9 mouse cellular contexts compared by ENCODE assay signal in the genomic region with DNA sequence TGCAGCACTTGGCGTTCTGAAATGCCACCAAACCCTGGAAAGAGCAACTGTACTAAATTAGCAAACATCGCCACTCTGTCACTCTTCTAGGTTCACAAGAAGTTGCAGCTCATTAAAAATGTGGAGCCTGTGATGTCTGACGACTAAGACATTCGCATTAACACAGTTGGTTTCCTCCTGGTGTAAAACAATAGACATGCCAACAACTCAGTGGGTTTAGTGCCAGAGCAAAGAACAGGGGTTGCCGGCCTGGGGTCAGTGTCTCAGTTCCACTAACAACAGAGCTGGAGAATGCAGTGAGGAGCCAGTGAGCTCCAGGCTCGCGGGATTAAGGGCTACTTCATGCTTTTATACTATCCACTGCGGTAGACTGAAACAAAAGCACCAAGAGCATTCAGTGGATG.
DNase-seq lines count a peak whose midpoint lies in the region; ATAC-seq and TF ChIP-seq lines count a peak whose summit lies in the region.
"Had no signal": no experiment of that assay in that cellular context is flagged by ENCODE, and none has a peak within 500 bp of the region (broad histone marks: within the 10 kb centered on the region; RNA-seq: fewer than 3 reads in every experiment).

No protein-coding gene starts in this region.

- H3K4me2 ChIP-seq in hindbrain, embryonic 11.5 days (replicated peaks; ENCODE audit: low read depth, low read length): no peak overlapping the region
- H3K4me2 ChIP-seq in midbrain, embryonic 12.5 days (replicated peaks): peak overlapping the region; percentile 34

- 20% methylated on average over 8 of the region's 8 CpGs for WGBS in hindbrain, embryonic 11.5 days
- 9% methylated on average over 8 of the region's 8 CpGs for WGBS in midbrain, embryonic 12.5 days

- TF ChIP-seq CTCF in brain, embryonic 14.5 days (IDR thresholded peaks at IDR 0.05; ENCODE audit: borderline replicate concordance, extremely low read depth, insufficient read depth, insufficient read length): no peak

- no peaks in the 10 kb centered on the region; the same call in 1 of the 2 replicates for H3K27me3 ChIP-seq in hindbrain, embryonic 11.5 days (ENCODE audit: control insufficient read depth, insufficient read depth, low read length)
- no peaks in the 10 kb centered on the region for H3K27me3 ChIP-seq in midbrain, embryonic 12.5 days

- no peaks in the 10 kb centered on the region for H3K36me3 ChIP-seq in hindbrain, embryonic 11.5 days (ENCODE audit: control insufficient read depth, insufficient read depth, low read length)
- H3K36me3 ChIP-seq in midbrain, embryonic 12.5 days: no peaks in the 10 kb centered on the region

- H3K9ac ChIP-seq in hindbrain, embryonic 11.5 days (ENCODE audit: low read depth, low read length): no peak overlapping the region
- H3K9ac ChIP-seq in midbrain, embryonic 12.5 days (replicated peaks): no peak overlapping the region

- peak; percentile 43 for ATAC-seq in hindbrain, embryonic 11.5 days (ENCODE audit: low FRiP score)
- ATAC-seq in midbrain, embryonic 12.5 days (ENCODE audit: low FRiP score, low read depth): peak; percentile 84
- ATAC-seq: activated CD4-positive, CD25-positive, alpha-beta regulatory T cell, adult 4 months had no signal

- TF ChIP-seq POLR2A in brain, embryonic 14.5 days (IDR thresholded peaks at IDR 0.05; ENCODE audit: borderline replicate concordance, extremely low read depth, insufficient read depth, insufficient read length, poor library complexity, severe bottlenecking): no peak

- H3K4me1 ChIP-seq in hindbrain, embryonic 11.5 days (replicated peaks; ENCODE audit: control insufficient read depth, insufficient read depth, low read length): no peaks in the 10 kb centered on the region
- H3K4me1 ChIP-seq in midbrain, embryonic 12.5 days: peaks cover 22% of the 10 kb centered on the region

- no peak overlapping the region for H3K4me3 ChIP-seq in hindbrain, embryonic 11.5 days (ENCODE audit: low read depth, low read length)
- no peak overlapping the region for H3K4me3 ChIP-seq in midbrain, embryonic 12.5 days

- peak; percentile 94 for DNase-seq in brain, embryonic 14.5 days (ENCODE audit: low read depth)
- DNase-seq in embryo, embryonic 11 days: peak; percentile 51
- DNase-seq in hindbrain, embryonic 11.5 days (ENCODE audit: low spot score): peak; percentile 43
- DNase-seq in urinary bladder, adult 2 months (ENCODE audit: low spot score): no peak
- DNase-seq in heart, adult 9 months (ENCODE audit: low spot score in 2 of 2): no peak
- no peak for DNase-seq in frontal cortex, postnatal 25 days (ENCODE audit: low spot score in 2 of 2)

- H3K27ac ChIP-seq in hindbrain, embryonic 11.5 days (ENCODE audit: low read depth, low read length): no peak overlapping the region
- peak overlapping the region; percentile 15 for H3K27ac ChIP-seq in midbrain, embryonic 12.5 days (replicated peaks)
- H3K27ac ChIP-seq: macrophage had no signal

- no peaks in the 10 kb centered on the region for H3K9me3 ChIP-seq in hindbrain, embryonic 11.5 days (ENCODE audit: control insufficient read depth, low read length)
- H3K9me3 ChIP-seq in midbrain, embryonic 12.5 days: no peaks in the 10 kb centered on the region

Comparison
In these comparisons a context has a peak if more than half of its experiments do, and no peak if none do; other contexts are left out.
1. DNase-seq: peak in brain, embryonic 14.5 days (single experiment), embryo, embryonic 11 days (single experiment) and hindbrain, embryonic 11.5 days (single experiment); none in urinary bladder, adult 2 months (single experiment), heart, adult 9 months (0 of 2) and frontal cortex, postnatal 25 days (0 of 2).